Mouse (Mus musculus) cerebellum, adult 2 months (tissue): ENCODE measurements around the gene Man1b1. TPM values are rescaled to one million over a fixed set of nuclear protein-coding genes. Genes with fewer than 3 reads are reported as not detected.

Experiments
- DNase-seq, 2 experiments: peaks; one replicate each; pipeline ENCODE4 v3.0.0; 2021
- H3K27ac ChIP-seq: fragments of 200-500 bp; 2 replicates; pipeline ENCODE4 v1.5.1; 2012; ENCODE audit warnings: low read length, control low read depth, inconsistent platforms; ENCODE audit not compliant: insufficient read depth
- H3K27me3 ChIP-seq: fragments of 200-500 bp; 2 replicates; pipeline ENCODE4 v1.6.1; 2012; ENCODE audit warnings: inconsistent platforms, mild to moderate bottlenecking, low read length, moderate library complexity; ENCODE audit not compliant: control insufficient read depth, insufficient read depth
- H3K4me1 ChIP-seq: fragments of 200-500 bp; 2 replicates; pipeline ENCODE4 v1.6.1; 2011; ENCODE audit warnings: low read length; ENCODE audit not compliant: control insufficient read depth, insufficient read depth
- H3K4me3 ChIP-seq: fragments of 200-500 bp; replicated peaks from 2 replicates; pipeline ENCODE3; 2011; ENCODE audit warnings: mild to moderate bottlenecking, low read depth, low read length, control low read depth; ENCODE audit not compliant: insufficient read depth
- CTCF ChIP-seq: fragments of 200-500 bp; IDR thresholded peaks from 2 replicates; pipeline ENCODE4 v1.5.1; 2011; ENCODE audit warnings: low read depth, mild to moderate bottlenecking, control low read depth, low read length, moderate library complexity, borderline replicate concordance; ENCODE audit not compliant: insufficient read depth
- POLR2A ChIP-seq: fragments of 200-500 bp; IDR thresholded peaks from 2 replicates; pipeline ENCODE4 v1.6.1; 2011; ENCODE audit warnings: low read length, control low read depth, borderline replicate concordance; ENCODE audit not compliant: insufficient read depth
- WGBS: fragments of 180-500 bp; shearing (Covaris S2); methylation state at CpG from one replicate; pipeline ENCODE4 v1.1.7; 2018; 5-methylcytosine and 5-hydroxymethylcytosine counted together
- polyA plus RNA-seq: library from polyadenylated mRNA; depleted of rRNA; stranded (reverse); fragments of >200 nt; gene quantifications from 2 replicates; pipeline ENCODE4 v1.2.3, GENCODE M21; 2012

Man1b1 gene
- polyA plus RNA-seq, 1 experiment = 34.1 TPM

DNA sequence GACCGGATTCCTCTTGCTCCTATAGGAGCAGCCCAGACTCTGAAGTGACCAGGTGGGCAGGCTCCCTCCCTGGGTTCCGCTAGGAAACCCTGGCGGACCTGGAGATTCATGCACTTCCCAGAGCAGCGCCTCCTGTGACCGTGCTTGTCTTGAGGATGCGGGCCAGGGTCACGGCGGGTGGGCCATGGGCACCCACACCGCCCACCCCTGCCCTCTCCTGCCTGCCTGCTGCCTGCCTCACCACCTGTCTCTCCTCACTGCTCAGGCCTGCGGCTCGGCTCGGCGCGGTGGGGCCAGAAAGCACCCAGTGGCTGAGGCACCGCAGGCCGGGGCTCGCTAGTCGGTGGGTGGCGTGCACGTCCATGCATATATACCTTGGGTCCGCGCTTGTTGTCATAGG is 21.2 kb upstream of the Man1b1 start:
- 9% methylated on average over 22 of the region's 22 CpGs for WGBS
- TF ChIP-seq CTCF = no peak
- no peak for TF ChIP-seq POLR2A
- H3K4me3 ChIP-seq = no peak overlapping the region
- DNase-seq = peak; percentile 52 to 59
- H3K4me1 ChIP-seq = peaks cover 40% of the 10 kb centered on the region
- no peaks in the 10 kb centered on the region for H3K27me3 ChIP-seq
- peak overlapping the region; percentile 66 for H3K27ac ChIP-seq

DNA sequence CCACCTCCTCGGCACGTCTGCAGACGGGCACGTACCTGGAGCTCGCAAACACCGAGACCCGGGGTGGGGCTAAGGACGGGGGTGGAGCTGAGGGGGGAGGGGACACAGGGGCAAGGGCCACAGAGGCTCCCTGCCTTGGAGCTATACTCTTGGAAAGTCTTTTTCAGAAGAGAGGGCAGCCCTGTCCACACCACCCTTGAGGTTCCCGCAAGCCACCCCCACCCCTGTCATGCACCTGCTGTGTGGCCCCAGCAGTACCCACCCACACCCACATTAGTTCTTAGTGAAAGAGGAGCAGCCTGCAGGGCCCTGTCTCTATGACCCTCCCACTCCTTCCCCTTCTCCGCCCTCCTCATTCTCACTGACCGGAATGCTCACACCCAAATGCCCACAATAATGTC is 20.6 kb upstream of the Man1b1 start:
- Histone ChIP-seq H3K4me1 (peaks cover 43% of the 10 kb centered on the region), H3K27ac (no peak overlapping the region), H3K4me3 (no peak overlapping the region), H3K27me3 (no peaks in the 10 kb centered on the region)
- DNase-seq = no peak
- 15% methylated on average over 11 of the region's 11 CpGs for WGBS
- no peak for TF ChIP-seq POLR2A
- no peak for TF ChIP-seq CTCF

DNA sequence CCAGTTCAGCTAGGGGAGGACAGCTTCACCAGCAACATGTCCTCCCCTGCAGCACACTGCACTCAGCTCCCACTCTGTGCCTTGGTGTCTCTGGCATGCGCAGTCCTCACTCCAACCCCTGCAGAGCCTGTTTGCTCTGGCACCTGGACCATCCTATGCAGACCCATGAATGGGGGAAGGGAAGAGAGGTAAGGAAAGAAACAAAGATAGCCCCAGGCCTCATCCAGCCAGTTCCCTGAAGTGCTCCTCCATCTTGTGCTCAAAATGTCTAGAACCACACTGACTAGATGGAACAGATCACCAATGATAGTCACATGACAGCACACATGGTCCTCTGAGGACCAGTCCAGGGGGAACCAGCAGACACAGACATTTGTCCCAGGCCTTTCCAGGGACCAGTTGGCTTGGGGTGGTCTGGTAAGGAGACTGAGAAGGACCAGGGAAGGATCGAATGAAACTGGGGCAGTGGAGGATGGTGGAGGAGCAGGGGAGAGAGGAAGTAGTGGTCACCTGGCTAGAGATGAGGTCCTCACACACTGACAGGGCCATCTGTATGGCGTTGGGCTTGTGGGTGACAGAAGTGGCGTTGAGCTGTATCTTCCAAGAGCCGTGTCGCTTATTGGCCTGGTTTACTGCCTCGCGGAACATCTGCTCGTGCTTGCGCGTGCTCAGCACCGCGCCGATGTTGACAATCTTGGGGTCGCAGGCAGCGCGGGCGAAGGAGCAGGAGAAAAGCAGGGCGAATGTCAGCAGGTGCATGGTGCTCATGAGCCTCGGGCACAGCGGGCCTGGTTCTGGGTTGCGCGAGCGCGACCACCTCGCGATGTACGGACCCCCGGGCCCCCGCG is 13.8 kb upstream of the Man1b1 start:
- Histone ChIP-seq H3K4me1 (peaks cover 17% of the 10 kb centered on the region), H3K4me3 (peak overlapping the region; percentile 68), H3K27me3 (no peaks in the 10 kb centered on the region), H3K27ac (peak overlapping the region; percentile 87)
- peak; percentile 50; the same call in 1 of the 2 replicates for TF ChIP-seq POLR2A
- TF ChIP-seq CTCF = no peak
- WGBS = under 1% methylated on average over 31 of the region's 31 CpGs
- DNase-seq = peak; percentile 79 to 81

DNA sequence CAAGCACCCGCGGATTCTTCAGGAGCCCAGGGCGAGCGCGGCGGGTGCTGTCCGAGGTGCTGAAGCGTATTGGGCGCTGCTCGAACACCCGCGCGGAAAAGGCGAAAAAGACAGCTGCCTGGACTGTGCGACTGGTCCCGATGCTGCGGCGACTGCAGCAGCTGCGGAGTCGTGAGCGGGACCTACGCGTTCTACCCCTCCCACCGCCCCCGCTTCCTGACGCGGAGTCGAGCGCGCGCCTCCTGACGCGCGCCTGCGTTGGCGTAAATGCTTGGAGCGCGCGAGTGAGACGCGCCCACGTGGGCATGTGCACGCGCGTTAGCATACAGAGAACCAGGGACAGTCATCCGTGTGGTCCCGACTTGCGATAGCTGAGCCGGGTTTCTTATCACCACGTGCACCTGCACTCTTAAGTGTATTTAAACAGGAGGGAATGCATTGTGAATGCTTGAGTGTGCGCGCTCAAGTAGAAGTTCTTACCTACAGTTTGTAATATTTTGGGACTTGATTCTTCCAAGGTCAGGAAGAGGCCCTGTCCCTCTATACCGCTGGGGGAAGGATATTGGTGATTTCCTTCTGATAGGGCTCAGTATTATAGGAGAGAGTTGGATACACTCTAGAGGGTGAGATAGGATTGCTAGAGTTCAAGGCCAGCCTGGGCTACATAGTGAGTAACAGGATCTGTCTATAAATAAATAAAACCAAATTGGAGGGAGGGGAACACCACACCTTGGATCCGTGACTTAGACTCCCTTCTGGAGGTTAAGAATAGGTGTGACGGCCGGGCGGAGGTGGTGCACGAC is 13.0 kb upstream of the Man1b1 start, which contains the start of gene Grin1:
Gene Grin1, minus strand, starts transcription at position 217 of the 803 bp plus-strand sequence.
- WGBS = 9% methylated on average over 58 of the region's 58 CpGs
- peak; percentile 89 to 92 for DNase-seq
- Histone ChIP-seq H3K4me1 (peaks cover 14% of the 10 kb centered on the region), H3K27me3 (no peaks in the 10 kb centered on the region), H3K27ac (peak within 1 kb of the TSS; percentile 87), H3K4me3 (peak within 1 kb of the TSS; percentile 68)
- TF ChIP-seq CTCF (no peak), POLR2A (peak; percentile 97)

DNA sequence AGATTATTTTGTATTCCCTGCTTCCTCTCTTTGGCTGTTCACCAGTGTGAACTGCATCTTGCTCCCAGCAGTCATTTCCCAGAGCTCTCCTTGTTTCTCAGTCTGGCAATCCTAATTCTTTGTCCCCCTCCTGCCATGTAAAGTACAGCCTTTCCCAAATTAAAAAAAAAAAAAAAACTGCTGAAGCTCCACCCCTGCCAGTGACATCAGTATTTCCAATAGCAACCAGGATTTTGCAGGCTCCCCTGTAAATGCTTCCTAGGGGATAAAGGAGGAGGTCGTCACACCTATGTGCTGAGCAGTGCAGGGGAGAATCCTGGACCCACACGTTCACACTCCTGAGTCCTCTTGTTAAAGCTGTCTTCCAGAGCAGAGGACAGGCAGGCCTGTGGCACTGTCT is 12.1 kb upstream of the Man1b1 start:
- 46% methylated on average over 2 of the region's 2 CpGs for WGBS
- H3K4me3 ChIP-seq = no peak overlapping the region
- TF ChIP-seq POLR2A (no peak), CTCF (no peak)
- H3K4me1 ChIP-seq = peaks cover 10% of the 10 kb centered on the region
- no peak overlapping the region for H3K27ac ChIP-seq
- no peaks in the 10 kb centered on the region for H3K27me3 ChIP-seq
- no peak for DNase-seq

DNA sequence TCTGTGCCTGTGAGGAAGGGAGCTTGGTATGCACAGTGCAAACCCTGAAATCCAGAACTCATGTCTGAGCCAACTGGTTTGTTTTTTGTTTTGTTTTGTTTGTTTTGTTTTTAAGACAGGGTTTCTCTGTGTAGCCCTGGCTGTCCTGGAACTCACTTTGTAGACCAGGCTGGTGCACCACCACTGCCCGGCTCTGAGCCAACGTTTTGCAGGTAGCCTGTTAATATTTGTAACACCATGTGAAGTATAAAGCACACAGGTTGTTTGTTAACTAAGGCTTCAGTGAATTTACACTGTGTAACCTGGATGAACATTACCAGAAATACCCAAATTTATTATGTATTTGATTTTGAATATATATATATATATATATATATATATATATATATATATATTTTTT is 6.1 kb upstream of the Man1b1 start:
- Histone ChIP-seq H3K27ac (no peak overlapping the region), H3K4me1 (no peaks in the 10 kb centered on the region), H3K4me3 (no peak overlapping the region), H3K27me3 (no peaks in the 10 kb centered on the region)
- TF ChIP-seq POLR2A (no peak), CTCF (no peak)
- 76% methylated on average over 2 of the region's 2 CpGs for WGBS
- DNase-seq = no peak

DNA sequence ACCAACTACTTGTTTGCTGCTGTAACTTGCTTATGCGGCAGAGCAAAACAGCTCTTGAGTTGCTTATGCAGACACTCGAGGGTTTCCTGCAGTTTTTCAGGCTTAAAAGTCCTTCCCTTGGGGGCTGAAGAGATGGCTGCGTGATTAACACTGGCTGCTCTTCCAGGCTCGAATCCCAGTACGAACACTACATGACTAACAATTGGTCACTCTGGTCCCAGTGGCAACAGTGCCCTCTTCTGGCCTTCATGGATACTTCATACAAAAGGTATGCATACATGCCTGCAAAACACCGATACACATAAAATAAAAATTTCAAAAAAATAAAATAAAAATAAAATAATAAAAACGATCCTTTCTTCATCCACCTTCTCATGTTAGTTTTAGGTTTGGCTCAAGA is 3.7 kb upstream of the Man1b1 start:
- Histone ChIP-seq H3K4me3 (no peak overlapping the region), H3K27me3 (no peaks in the 10 kb centered on the region), H3K27ac (no peak overlapping the region), H3K4me1 (peaks cover 2% of the 10 kb centered on the region; the same call in 1 of the 2 replicates)
- TF ChIP-seq CTCF (peak; percentile 75), POLR2A (no peak)
- WGBS = 22% methylated on average over 7 of the region's 7 CpGs
- DNase-seq = peak; percentile 54 to 63
